Mouse (Mus musculus) embryo, embryonic 11.5 days (tissue): ENCODE measurements around the gene Fam126a.

Experiments used
- DNase-seq: peaks from one replicate; pipeline ENCODE4 v3.0.0-alpha.2; 2012; ENCODE audit warnings: low read depth, low spot score

The Fam126a gene

DNA sequence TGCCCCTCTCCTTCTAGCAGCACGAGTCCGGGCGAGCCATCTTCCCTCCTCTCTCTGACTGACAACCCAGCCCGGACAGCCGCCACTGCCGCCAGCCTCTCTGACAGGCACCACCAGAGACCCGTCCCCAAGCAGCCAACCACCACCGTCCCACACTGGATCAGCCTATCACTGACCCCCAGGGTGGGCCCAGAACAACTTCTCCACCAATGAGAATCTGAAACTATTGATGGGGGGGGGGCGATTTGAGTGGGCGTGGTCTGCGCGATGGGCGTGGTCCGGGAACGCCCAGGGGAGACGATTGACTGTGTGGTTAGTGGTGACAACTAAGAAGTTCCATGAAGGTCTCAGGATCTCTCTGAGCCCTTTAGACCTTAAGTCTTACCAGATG is at the start of gene Fam126a:
Gene Fam126a, minus strand, starts transcription at position 112 of the 391 bp plus-strand sequence.
- peak; percentile 86 for DNase-seq

DNA sequence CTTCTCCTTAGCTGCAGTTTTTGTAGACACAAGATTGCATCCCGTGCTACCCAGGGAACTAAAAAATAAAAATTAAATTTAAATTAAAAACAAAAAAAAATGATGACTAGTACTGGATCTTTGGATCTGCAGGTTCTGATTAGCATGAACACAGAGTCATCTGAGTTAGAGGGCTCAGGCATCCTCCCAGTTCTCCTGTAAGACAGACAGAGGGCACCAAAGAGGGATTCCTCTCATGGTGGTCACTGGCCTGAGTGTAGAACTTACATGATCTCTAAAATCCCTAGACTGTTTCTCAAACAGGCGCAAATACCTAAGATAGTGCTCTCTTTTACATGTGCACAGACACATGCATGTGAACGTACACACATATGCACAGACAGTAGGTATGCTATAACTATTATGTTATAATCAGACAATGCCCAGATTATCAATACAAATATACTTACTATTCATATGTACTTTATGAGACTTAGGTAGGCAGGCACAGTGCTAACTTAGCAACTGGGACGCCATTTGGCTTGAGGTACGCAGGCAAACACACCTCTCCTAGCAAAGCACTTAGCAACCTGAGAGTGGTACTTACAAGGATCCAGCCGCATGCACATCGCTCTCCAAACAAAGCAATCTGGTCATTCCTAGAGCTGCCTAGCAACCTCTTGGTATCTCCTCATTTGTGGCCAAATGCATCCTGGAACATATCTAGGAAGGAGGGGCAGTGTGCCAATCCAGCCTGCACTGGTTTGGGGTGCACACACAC is 48.1 kb upstream of the Fam126a start:
- DNase-seq, result no peak

DNA sequence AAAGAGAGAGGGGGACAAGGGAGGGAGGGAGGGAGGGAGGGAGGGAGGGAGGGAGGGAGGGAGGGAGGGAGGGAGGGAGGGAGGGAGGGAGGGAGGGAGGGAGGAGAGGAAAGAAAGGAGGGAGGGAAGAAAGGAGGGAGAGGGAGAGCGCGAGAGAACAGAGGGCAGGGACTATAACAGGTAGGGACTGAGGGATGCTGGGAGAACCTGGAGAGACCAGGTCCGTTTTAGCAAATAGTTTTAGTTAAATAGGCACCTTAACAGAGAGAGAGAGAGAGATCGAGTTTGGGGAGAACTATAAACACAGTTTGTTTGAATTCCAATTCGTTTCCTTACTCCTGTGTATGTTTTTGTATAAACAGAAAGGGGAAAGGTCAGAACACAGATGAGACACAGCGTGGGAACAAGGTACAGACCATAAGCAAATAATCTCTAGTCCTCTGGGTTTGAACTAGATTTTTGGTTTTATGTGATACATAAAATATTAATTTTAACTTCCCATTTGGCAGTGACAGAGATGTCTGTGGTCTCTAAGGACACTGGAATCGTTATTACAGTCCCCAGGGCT is 47.3 kb upstream of the Fam126a start:
- DNase-seq, result no peak

DNA sequence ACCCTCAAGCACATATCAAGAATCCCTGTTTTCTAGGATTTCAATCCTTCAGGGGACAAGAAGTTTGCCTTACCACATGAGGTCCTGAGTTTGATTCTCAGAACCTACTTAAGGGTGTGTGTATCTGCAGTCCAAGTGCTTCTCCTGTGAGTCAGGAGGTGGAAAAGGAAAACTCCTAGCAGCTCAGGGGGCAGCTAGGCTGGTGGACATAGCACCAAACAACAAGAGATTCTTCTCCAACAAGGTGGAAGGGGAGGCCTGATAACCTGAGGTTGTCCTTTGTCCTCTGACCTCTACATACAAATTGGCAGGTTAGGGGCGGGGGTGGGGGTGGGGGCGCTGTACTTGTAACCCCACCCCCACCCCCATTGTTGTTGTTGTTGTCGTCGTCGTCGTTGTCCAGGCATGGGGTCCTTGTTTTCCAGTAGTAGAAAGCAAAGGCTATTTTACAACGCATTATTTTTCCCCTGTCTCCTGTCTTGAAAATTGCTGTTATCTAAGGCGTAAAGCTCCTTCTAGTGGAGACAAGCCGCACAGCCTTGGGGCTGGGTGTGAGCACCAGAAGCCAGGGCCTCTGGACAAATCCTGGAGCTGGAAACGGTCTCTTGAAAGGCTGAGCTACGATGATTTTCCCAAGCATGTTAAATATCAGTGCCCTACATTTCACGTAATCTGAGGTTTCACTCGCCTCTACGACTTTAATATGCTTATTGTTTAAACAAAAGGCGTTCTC is 46.7 kb upstream of the Fam126a start:
- DNase-seq, result peak; percentile 60

- DNase-seq, result no peak
These were observed 41.5 kb upstream of the Fam126a start for GRCm38 (mm10) chr5:24072031-24072430.

GRCm38 (mm10) chr5:24068955-24069354 is 38.5 kb upstream of the Fam126a start:
- no peak for DNase-seq

GRCm38 (mm10) chr5:24063545-24063944 is 33.1 kb upstream of the Fam126a start:
- DNase-seq, result no peak

GRCm38 (mm10) chr5:24063034-24063433 is 32.5 kb upstream of the Fam126a start:
- no peak for DNase-seq

DNA sequence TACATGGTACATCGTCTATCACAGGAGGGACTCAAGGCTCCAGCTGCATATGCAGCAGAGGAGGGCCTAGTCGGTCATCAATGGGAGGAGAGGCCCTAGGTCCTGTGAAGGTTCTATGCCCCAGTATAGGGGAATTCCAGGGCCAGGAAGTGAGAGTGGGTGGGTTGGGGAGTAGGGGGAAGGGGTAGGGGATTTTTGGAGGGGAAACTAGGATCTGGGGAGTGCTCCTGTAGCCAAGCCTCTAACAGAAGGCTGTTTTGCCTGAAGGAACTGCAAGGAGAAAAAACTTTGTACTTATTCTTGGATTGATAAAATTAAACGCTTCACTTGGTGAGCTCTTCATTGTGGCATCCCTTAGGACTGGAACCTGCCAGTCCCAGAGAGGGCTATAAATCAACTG is 30.5 kb upstream of the Fam126a start:
- no peak for DNase-seq

DNA sequence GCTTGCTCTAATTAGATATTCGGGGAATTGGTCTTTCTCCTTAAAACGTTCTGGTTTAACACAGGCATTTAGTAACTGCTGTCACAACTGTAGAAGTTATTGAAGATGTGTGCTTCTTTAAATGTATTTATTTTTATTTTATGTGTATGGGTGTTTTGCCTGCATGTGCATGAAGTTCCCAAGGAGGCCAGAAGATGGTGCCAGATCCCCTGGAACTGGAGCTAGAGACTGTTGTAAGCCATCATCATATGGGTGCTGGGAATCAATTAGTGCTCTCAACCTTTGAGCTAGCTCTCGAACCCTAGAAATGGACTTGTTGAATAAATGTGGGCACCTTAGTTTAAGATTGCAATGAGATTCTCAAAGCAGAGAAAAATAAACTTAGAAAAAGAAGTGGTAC is 27.1 kb upstream of the Fam126a start:
- DNase-seq, result no peak

DNA sequence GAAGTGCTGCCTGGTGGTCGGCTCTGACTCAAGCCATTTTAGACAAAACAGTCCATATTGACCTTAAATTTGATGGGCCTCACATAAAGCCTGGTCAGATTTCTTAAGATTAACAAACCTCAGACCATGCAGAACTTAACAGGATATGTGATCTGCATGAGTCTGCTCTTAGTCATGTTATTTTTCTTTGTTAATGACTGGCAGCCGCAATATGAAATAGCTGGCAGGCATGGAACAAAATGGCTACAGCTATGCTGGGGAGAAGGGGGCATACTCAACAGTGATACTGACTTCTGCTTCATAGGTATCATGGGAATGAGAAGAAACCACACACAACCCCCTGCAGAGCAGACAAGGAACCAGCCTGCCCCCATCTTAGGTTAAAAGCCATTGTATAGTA is 26.4 kb upstream of the Fam126a start:
- DNase-seq, result no peak

DNA sequence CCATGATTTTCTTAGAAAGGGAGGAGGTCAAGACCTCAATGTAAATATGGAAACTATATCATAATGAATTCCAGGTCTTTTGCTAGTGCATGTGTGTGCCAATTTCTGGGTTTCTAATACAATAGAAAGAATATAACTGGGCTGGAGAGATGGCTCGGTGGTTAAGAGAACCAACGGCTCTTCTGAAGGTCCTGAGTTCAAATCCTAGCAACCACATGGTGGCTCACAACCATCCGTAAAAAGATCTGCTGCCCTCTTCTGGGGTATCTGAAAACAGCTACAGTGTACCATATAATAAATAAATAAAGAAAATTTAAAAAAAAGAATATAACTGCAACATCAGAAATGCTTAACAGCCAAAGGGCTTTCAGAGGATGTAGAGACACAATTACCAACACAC is 23.9 kb upstream of the Fam126a start:
- no peak for DNase-seq

GRCm38 (mm10) chr5:24053245-24054190 is 23.0 kb upstream of the Fam126a start:
- DNase-seq, result no peak

DNA sequence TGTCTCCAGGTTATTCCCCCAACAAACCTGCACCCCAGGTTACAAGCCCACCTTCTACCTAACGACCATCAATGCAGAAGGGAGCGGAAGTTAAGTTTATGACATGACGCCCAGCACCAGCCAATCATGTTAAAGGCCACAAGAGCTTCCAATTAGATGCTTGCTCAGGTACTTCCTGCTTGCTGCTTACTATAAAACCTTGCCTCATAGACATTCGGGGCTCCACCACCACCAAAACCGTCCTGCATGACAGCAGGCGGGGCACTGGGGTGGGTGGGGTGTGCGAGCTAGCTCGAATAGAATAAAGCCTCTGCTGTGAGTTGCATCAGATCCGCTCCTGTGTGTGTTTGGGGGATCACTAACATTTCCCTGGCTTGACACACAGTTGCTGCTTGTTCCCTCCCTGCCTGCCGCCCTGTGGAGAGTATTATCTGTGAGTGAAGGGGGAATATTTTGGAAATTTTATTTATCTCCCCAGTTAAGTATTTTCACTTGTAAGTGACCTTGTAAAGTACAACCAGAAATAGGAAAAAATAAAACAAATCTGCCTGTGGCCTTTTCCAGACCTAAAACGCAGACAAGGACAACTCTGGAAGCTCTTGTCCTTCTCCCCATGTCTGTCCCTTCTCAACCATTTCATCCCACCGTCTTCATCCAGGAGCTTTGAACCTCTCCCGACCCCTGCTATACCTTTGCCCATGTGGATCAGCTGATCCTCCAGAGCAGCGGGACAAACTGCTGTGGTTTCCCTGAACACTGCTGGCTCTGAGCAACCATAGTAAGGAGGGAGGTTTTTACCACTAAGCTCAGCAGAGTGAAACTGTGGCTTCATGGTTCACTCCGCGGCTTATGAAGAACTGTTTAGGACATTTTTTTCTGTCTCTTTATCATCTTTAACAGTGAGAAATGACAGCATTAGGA is 21.5 kb upstream of the Fam126a start:
- no peak for DNase-seq

GRCm38 (mm10) chr5:24047821-24048220 is 17.3 kb upstream of the Fam126a start:
- DNase-seq, result no peak

GRCm38 (mm10) chr5:24047001-24047400 is 16.5 kb upstream of the Fam126a start:
- DNase-seq, result no peak

DNA sequence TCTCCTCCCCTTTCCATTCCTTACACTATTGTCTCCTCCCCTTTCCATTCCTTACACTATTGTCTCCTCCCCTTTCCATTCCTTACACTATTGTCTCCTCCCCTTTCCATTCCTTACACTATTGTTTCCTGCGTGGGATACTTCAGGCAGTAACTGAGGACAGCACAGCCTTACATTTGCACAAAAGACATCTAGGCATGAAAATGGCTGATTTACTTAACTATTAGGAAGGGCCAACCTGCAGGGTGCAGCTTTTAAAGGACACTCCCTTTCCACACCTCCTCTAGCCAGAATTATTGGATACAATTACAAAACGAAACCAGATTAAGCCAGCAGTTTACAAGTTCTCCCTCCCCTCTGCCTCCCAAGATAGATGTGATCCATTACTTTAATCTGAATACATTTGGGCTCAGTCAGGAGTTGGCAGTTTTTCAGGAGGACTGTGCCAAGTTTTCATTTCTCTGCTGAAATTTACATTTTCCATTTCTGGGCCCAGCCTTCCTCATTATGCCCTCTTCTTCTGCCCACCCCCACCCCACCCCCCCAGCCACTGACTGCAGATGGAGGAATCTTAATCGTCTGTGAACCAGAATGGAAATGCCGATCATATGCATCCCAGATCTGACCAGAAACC is 15.6 kb upstream of the Fam126a start:
- no peak for DNase-seq

DNA sequence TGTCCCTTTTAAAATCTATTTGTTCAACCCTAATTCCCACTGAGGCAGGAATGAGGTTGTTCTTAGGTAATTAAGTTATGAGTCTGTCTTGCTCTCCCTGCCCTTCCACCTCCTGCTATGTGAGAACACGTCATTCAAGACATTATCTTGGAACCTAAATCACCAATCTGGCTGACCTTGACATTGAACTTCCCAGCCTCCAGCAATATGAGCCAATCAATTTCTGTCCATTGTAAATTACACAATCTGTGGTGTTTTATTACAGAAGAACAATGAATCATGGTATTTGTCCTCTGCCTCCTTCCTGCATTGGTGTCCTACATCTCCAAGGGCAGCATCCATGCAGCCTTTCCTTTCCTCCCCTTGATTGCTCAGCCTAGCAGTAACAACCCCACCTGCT is 13.9 kb upstream of the Fam126a start:
- DNase-seq, result no peak

- DNase-seq, result no peak
These were observed 12.9 kb upstream of the Fam126a start for GRCm38 (mm10) chr5:24043367-24043766.

- DNase-seq, result no peak
These were observed 10.9 kb upstream of the Fam126a start for GRCm38 (mm10) chr5:24041341-24041852.
